Mouse (Mus musculus): ENCODE results near the gene Natd1. TPM values are rescaled to one million over a fixed set of nuclear protein-coding genes. Genes with fewer than 3 reads are reported as not detected.

Natd1 gene
- polyA plus RNA-seq, 1 experiment from 2014 or later: 26.3 TPM

Other genes starting within 250 kb of the Natd1 start
- gene Llgl1, start 215.0 kb downstream of the Natd1 start, polyA plus RNA-seq (2016; fragmentation: Nextera tagmentation; extraction: Ambion mirVana): 144 and 152 TPM in 2 replicates
- 80.0 and 81.7 TPM in 2 replicates for gene Flii, start 187.5 kb downstream of the Natd1 start, polyA plus RNA-seq (2016; fragmentation: Nextera tagmentation; extraction: Ambion mirVana)
- 14.8 and 16.9 TPM in 2 replicates for gene Mief2, start 186.4 kb downstream of the Natd1 start, polyA plus RNA-seq (2016; fragmentation: Nextera tagmentation; extraction: Ambion mirVana)
- 17.8 and 24.3 TPM in 2 replicates for gene Top3a, start 137.4 kb downstream of the Natd1 start, polyA plus RNA-seq (2016; fragmentation: Nextera tagmentation; extraction: Ambion mirVana)
- gene Smcr8, start 137.2 kb downstream of the Natd1 start, polyA plus RNA-seq (2016; fragmentation: Nextera tagmentation; extraction: Ambion mirVana): 6.9 and 8.4 TPM in 2 replicates
- gene Shmt1, start 103.0 kb downstream of the Natd1 start, polyA plus RNA-seq (2016; fragmentation: Nextera tagmentation; extraction: Ambion mirVana): 60.0 and 78.6 TPM in 2 replicates
- gene Dhrs7b, start 84.1 kb downstream of the Natd1 start, polyA plus RNA-seq (2016; fragmentation: Nextera tagmentation; extraction: Ambion mirVana): 31.4 and 33.0 TPM in 2 replicates
- gene Tmem11, start 35.5 kb downstream of the Natd1 start, polyA plus RNA-seq (2016; fragmentation: Nextera tagmentation; extraction: Ambion mirVana): 68.7 and 75.6 TPM in 2 replicates
- 55.9 and 67.5 TPM in 2 replicates for gene Map2k3, start 17.3 kb upstream of the Natd1 start, polyA plus RNA-seq (2016; fragmentation: Nextera tagmentation; extraction: Ambion mirVana)
- gene Kcnj12, start 107.8 kb upstream of the Natd1 start, polyA plus RNA-seq (2016; fragmentation: Nextera tagmentation; extraction: Ambion mirVana): 2.9 and 3.7 TPM in 2 replicates
- 0.73 and 1.5 TPM in 2 replicates for gene Tnfrsf13b, start 212.0 kb upstream of the Natd1 start, polyA plus RNA-seq (2016; fragmentation: Nextera tagmentation; extraction: Ambion mirVana)